Mouse (Mus musculus): ENCODE measurements at regions not wholly inside any gene's neighbourhood (a gene's known extent, or its start where the extent isn't known, plus 50 kb on each side); places are given as distances from the start of the nearest gene placed in this dataset.
A peak's percentile ranks its signal among the peaks of the same experiment; 100 is the strongest.

GRCm38 (mm10) chr16:53480664-53481063 is 1026.8 kb upstream of the Alcam start:
- no peak for DNase-seq

GRCm38 (mm10) chr16:53439511-53439910 is 985.6 kb upstream of the Alcam start:
- no peak for DNase-seq

DNA sequence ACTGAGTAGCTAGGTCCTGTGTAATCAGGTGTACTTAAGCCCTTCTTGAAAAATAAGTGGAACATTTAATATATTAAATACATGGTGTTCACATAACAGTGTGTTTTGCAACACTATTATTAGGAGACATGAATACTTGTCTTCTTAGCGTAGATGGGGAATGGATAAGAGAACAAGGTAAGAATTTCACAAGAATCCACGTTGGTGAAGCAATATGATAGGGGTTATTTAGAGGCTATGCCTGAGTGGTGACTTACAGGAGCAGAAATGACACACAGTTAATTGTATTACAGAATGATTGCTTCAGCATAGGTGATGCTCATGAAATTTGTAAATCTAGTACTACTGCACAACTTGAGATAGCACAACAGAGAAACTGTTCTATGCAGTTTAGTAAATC is 964.5 kb upstream of the Alcam start:
- DNase-seq, result no peak

- no peak for DNase-seq
These were observed 931.3 kb upstream of the Alcam start for GRCm38 (mm10) chr16:53385176-53385575.

GRCm38 (mm10) chr16:53342153-53342552 is 888.3 kb upstream of the Alcam start:
- no peak for DNase-seq

- no peak for DNase-seq
These were observed 872.5 kb upstream of the Alcam start for GRCm38 (mm10) chr16:53326353-53326752.

DNA sequence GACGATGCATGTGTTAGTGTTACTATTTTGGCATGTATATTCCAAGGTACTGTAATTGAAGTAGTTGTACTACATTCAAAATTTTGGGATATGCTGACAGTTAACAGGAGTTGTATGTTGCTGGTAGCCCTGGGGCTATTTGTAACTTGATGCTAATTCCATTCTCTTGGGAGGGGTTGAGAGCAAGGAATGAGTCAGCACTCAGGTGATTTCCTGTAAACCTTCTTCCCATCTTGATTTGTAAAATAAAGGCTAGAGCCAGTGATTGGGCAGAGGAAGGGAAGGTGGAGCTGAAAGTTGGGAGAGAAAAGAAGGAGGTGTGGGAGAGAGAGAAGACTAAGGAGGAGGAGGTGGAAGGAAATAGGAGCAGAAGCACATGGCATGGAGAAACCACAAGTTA is 838.2 kb upstream of the Alcam start:
- DNase-seq, result no peak

DNA sequence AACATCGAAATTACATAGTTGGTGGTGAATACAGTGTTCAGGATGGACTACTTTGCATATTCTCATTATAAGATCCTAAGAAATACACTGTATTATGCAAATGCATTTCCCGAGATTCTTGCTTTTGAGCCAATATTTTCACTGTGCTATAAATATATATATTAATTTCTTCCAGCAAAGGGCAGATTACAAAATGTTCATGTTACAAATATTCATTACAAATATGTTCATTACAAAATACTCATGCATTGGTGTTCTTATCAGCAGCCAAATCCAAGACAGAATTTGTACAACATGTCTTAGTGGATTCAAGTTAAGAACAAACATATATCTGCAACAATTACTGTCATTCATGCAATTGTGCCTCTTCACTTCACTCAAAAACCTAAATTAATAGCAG is 828.1 kb upstream of the Alcam start:
- DNase-seq, result no peak

DNA sequence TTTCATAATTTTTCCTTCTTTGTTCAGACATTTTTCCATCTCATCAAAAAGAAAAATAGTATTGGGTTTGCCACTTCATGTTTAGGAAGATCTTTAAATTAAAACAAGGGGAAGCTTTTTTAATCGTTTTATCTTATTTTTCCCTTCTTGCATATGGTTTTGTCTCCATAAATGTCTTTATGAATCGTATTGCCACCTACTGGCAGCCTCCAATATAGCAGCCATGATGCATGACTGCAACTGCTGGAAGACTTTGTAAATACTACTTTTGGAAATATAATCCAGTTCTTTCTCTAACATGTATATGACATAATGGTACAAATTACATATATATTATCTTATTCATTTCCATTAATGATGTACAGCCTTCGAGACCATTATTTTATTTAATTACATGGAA is 812.2 kb upstream of the Alcam start:
- DNase-seq, result peak; percentile 21

- DNase-seq, result no peak
These were observed 791.5 kb upstream of the Alcam start for GRCm38 (mm10) chr16:53245365-53245764.

DNA sequence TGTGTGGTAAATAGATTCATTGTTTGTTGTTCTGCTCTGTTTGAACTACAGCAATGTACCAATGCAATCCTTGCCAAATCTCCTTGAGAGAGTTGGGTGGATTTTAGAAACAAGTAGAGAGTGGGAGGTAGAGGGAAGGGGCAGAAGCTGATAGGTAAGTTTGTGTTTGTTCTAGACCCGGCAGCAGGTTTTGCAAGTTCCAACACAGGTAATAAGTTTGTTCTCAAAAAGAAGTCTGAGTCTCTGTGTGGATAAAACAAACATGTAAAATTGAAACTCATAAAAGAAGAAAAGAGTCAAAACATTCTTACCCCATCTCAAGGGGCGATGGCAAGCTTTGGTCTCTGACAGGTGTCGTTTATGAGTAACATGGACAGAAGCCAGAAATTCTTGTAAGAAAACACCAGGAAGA is 788.3 kb upstream of the Alcam start:
- DNase-seq, result no peak

DNA sequence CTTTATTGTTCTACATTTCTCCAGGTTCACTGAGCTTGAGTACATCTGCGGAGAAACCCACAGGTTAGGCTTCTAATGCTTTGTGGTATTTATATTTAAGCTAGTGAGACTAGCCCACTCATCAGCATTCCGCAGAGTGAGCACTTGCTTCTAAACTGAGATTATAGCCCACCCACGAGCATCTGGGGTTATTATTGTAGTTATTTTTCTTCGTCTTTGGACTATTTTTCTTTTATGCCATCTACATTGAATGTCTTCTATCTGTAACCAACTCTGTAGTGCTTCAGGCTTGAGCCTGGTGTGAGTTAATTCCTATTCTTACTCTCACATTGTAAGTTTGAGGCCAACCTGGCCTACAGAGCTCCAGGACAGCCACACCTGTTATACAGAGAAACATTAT is 765.0 kb upstream of the Alcam start:
- DNase-seq, result no peak

GRCm38 (mm10) chr16:53201449-53201848 is 747.6 kb upstream of the Alcam start:
- DNase-seq, result no peak

DNA sequence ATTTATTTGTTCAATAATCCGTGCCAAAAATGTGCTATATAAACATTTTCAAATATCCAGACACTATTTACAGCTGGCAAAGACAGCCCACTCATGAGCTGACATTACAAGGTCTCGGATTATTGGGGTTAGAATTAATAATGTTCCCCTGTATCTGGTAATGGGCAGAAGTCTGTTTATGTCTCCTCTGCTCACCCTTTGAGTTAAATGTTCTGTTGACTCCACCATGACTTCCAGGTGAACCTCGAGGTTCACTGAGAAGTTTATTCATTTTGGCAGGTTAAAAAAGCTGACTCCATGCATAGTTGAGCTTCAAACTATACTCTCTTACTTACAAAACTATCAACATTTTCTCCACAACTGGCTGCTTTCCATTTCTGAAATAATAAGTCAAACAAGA is 732.6 kb upstream of the Alcam start:
- no peak for DNase-seq

DNA sequence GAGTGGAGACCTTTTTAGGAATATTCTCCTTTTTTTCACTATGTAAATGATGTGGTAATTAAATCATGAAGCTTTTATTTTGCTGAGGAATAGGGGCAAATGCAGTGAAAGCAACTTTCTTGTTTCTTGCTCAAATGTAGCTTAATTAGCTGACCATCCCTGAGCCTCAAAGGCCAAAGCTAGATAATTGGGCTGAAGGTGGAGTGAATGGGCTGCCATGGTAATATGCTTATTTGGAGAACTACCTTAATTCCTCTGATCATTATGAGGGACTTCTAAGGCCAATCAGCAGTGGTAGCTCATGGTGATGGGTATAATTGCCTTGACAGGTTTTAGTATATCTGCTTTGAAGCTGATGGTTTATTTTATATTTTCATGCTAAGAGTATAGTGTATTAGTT is 702.5 kb upstream of the Alcam start:
- DNase-seq, result no peak

DNA sequence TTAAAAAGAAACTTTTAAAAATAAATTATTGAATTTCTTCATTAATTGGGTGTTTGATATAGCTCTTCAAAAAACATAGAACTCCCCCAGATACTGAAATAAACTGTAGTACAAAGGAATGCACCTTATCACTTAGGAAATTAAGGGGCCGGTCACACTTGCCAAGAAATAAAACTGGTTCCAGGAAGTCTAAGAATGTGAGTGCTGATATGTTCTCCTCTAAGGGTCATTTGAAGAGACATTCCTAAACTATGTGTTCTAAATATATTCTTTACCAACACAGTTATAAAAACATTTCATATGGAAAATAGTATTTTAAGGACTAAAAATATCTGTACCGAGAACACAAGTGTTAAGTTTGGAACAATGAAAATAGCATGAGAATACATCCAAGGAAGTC is 676.8 kb upstream of the Alcam start:
- DNase-seq, result no peak

- no peak for DNase-seq
These were observed 654.9 kb upstream of the Alcam start for GRCm38 (mm10) chr16:53108726-53109125.

DNA sequence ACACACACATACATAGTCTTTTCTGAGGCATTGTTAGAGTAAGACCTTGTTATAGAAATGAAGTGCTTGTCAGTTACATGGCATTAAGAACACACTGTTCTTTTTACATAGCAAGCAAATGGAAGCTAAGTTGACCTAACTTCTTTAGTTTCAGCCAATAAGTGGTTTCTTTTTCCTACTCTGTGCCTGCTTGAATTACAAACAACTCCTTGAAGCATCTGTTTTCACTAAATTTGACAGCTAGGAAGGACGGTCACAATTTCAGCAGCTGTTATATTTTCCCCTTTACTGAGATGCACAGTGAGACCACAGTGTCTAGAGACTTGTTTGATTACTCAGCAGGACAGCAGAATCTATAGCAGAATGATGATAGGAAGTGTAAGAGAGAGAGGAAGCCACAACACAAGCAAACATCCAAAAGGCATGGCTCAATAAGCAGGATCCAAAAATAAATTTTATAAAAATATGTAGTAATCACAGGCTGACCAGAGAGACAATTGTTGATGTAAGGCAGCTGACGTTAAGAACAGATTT is 641.6 kb upstream of the Alcam start:
- DNase-seq, result no peak

GRCm38 (mm10) chr16:53073856-53074568 is 620.1 kb upstream of the Alcam start:
- no peak for DNase-seq

GRCm38 (mm10) chr16:53071887-53072682 is 618.2 kb upstream of the Alcam start:
- no peak for DNase-seq

- DNase-seq, result no peak
These were observed 610.3 kb upstream of the Alcam start for GRCm38 (mm10) chr16:53064151-53064550.

DNA sequence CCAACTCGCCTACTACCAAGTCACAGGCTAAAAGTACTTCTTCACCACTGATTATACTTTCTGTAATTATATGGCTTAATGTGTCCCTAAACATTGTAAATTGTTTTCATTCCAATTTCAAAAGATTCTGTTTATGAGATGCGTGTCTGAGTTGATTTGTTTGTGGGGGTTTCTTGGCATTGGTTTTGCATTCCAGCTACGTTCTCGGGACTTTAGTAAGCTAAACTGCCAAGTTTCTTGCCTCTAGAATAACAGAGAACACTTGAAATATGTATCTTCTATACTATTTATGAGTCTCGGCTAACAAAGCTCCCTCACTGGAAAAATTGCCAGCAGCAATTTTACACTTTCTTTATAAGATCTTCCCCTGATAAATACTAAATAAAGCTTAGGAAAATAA is 609.2 kb upstream of the Alcam start:
- no peak for DNase-seq

DNA sequence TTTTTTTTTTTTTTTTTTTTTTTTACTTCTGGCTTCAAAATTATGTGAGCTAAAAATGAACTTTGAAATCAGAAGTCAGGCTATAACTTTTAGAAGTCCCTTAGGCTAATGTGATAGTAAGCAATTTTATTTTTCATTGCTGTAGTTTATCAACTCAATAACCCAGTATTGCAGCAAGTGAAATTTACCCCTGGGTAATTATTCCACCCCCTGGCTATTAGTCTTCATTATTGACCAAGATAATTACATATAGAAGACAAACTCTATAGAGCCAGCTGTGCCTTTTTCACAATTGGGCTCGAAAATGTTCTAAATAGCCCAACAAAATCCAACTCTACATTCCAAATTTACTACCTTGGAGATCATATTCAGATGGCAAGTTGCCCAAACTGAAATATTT is 572.2 kb upstream of the Alcam start:
- no peak for DNase-seq

GRCm38 (mm10) chr16:53011847-53012246 is 558.0 kb upstream of the Alcam start:
- no peak for DNase-seq
